Mouse (Mus musculus) liver, embryonic 16.5 days (tissue): ENCODE data around the gene Slc25a39. TPM values are rescaled to one million over a fixed set of nuclear protein-coding genes. Genes with fewer than 3 reads are reported as not detected.
A peak's percentile ranks its signal among the peaks of the same experiment; 100 is the strongest.

Source experiments
- ATAC-seq: fragments of 200-750 bp; cut with Nextera tagmentation; 2 replicates; pipeline ENCODE4 v1.8.0; 2017; ENCODE audit warnings: low read depth, mild to moderate bottlenecking, moderate number of reproducible peaks, moderate library complexity
- H3K27ac ChIP-seq: fragments of 300-500 bp; sonication (generic); 2 replicates; pipeline ENCODE4 v1.5.1; 2014; ENCODE audit warnings: mild to moderate bottlenecking, low read length
- H3K27me3 ChIP-seq: fragments of 300-500 bp; sonication (generic); 2 replicates; pipeline ENCODE4 v1.6.1; 2014; ENCODE audit warnings: low read depth, low read length, mixed read lengths; ENCODE audit not compliant: control insufficient read depth, insufficient read depth
- H3K36me3 ChIP-seq: fragments of 300-500 bp; sonication (generic); 2 replicates; pipeline ENCODE4 v1.6.1; 2014; ENCODE audit warnings: mild to moderate bottlenecking; ENCODE audit not compliant: control insufficient read depth, insufficient read depth
- H3K4me1 ChIP-seq: fragments of 300-500 bp; sonication (generic); 2 replicates; pipeline ENCODE4 v1.6.1; 2014; ENCODE audit warnings: low read depth, low read length, mixed read lengths; ENCODE audit not compliant: control insufficient read depth
- H3K4me2 ChIP-seq: fragments of 300-500 bp; sonication (generic); 2 replicates; pipeline ENCODE4 v1.6.1; 2014; ENCODE audit warnings: low read depth, low read length, mixed read lengths
- H3K4me3 ChIP-seq: fragments of 300-500 bp; sonication (generic); 2 replicates; pipeline ENCODE4 v1.5.1; 2014; ENCODE audit warnings: low read depth, mild to moderate bottlenecking, low read length
- H3K9ac ChIP-seq: fragments of 300-500 bp; sonication (generic); 2 replicates; pipeline ENCODE4 v1.6.1; 2014; ENCODE audit warnings: low read depth, low read length
- H3K9me3 ChIP-seq: fragments of 300-500 bp; sonication (generic); replicated peaks from 2 replicates; pipeline ENCODE4 v1.6.1; 2016; ENCODE audit warnings: low read length; ENCODE audit not compliant: control insufficient read depth
- WGBS: fragments of 180-500 bp; shearing (Covaris S2); extraction: QIAGEN DNeasy Blood & Tissue Kit; methylation state at CpG from one replicate; pipeline ENCODE4 v1.1.7; 2014; ENCODE audit not compliant: insufficient replicate concordance; 5-methylcytosine and 5-hydroxymethylcytosine counted together
- polyA plus RNA-seq: library from polyadenylated mRNA; unstranded; fragments of >200 nt; fragmentation: Nextera tagmentation; extraction: Ambion mirVana; gene quantifications from 2 replicates; pipeline ENCODE4 v1.2.1, GENCODE M21; 2015

Slc25a39 gene
- polyA plus RNA-seq, 1 experiment from 2014 or later = 500 TPM

GRCm38 (mm10) chr11:102438212-102439092 is 30.7 kb upstream of the Slc25a39 start:
- ATAC-seq = peak; percentile 17; the same call in 1 of the 2 replicates
- WGBS = 24% methylated on average over 77 of the region's 77 CpGs

GRCm38 (mm10) chr11:102437120-102438061 is 29.6 kb upstream of the Slc25a39 start:
- H3K4me3 ChIP-seq = peak overlapping the region; percentile 55
- no peaks in the 10 kb centered on the region for H3K9me3 ChIP-seq
- H3K36me3 ChIP-seq = peaks cover 2% of the 10 kb centered on the region; the same call in 1 of the 2 replicates
- H3K4me1 ChIP-seq = peaks cover 6% of the 10 kb centered on the region
- ATAC-seq = peak; percentile 22
- H3K27me3 ChIP-seq = peaks cover 32% of the 10 kb centered on the region
- H3K4me2 ChIP-seq = peak overlapping the region; percentile 81
- H3K9ac ChIP-seq = peak overlapping the region; percentile 35; the same call in 1 of the 2 replicates
- no peak overlapping the region for H3K27ac ChIP-seq
- WGBS = 21% methylated on average over 87 of the region's 87 CpGs

More at GRCm38 (mm10) chr11:102438212-102439092, 30.7 kb upstream of the Slc25a39 start:
- Histone ChIP-seq H3K4me2 (peak overlapping the region; percentile 81), H3K4me3 (peak overlapping the region; percentile 55), H3K9ac (peak overlapping the region; percentile 35; the same call in 1 of the 2 replicates), H3K27me3 (peaks cover 32% of the 10 kb centered on the region), H3K9me3 (no peaks in the 10 kb centered on the region), H3K36me3 (peaks cover 2% of the 10 kb centered on the region; the same call in 1 of the 2 replicates), H3K4me1 (peaks cover 6% of the 10 kb centered on the region), H3K27ac (no peak overlapping the region)

- H3K27me3 ChIP-seq = peaks cover 32% of the 10 kb centered on the region
- H3K27ac ChIP-seq = no peak overlapping the region
- no peak for ATAC-seq
- no peaks in the 10 kb centered on the region for H3K9me3 ChIP-seq
- H3K36me3 ChIP-seq = peaks cover 2% of the 10 kb centered on the region; the same call in 1 of the 2 replicates
- no peak overlapping the region for H3K4me3 ChIP-seq
- WGBS = 74% methylated on average over 10 of the region's 10 CpGs
- H3K9ac ChIP-seq = no peak overlapping the region
- H3K4me1 ChIP-seq = peaks cover 11% of the 10 kb centered on the region
- H3K4me2 ChIP-seq = no peak overlapping the region
These were observed 28.7 kb upstream of the Slc25a39 start for GRCm38 (mm10) chr11:102436471-102436790.

GRCm38 (mm10) chr11:102435754-102436470 is 28.2 kb upstream of the Slc25a39 start:
- no peak overlapping the region for H3K4me2 ChIP-seq

GRCm38 (mm10) chr11:102434816-102435705 is 27.3 kb upstream of the Slc25a39 start:
- peaks cover 32% of the 10 kb centered on the region for H3K27me3 ChIP-seq

More at GRCm38 (mm10) chr11:102435754-102436470, 28.2 kb upstream of the Slc25a39 start:
- Histone ChIP-seq H3K27me3 (peaks cover 32% of the 10 kb centered on the region), H3K4me1 (peaks cover 11% of the 10 kb centered on the region), H3K9me3 (no peaks in the 10 kb centered on the region), H3K27ac (no peak overlapping the region), H3K9ac (no peak overlapping the region), H3K4me3 (no peak overlapping the region), H3K36me3 (peaks cover 2% of the 10 kb centered on the region; the same call in 1 of the 2 replicates)
- ATAC-seq = no peak
- WGBS = 82% methylated on average over 18 of the region's 18 CpGs

GRCm38 (mm10) chr11:102434406-102434805 is 26.7 kb upstream of the Slc25a39 start:
- Histone ChIP-seq H3K27me3 (peaks cover 32% of the 10 kb centered on the region), H3K9ac (no peak overlapping the region), H3K4me3 (no peak overlapping the region), H3K4me2 (no peak overlapping the region), H3K9me3 (no peaks in the 10 kb centered on the region), H3K27ac (no peak overlapping the region), H3K4me1 (peaks cover 25% of the 10 kb centered on the region), H3K36me3 (peaks cover 2% of the 10 kb centered on the region; the same call in 1 of the 2 replicates)
- 12% methylated on average over 7 of the region's 7 CpGs for WGBS
- no peak for ATAC-seq

More at GRCm38 (mm10) chr11:102434816-102435705, 27.3 kb upstream of the Slc25a39 start:
- H3K36me3 ChIP-seq = peaks cover 2% of the 10 kb centered on the region; the same call in 1 of the 2 replicates
- no peak overlapping the region for H3K9ac ChIP-seq
- H3K4me1 ChIP-seq = peaks cover 18% of the 10 kb centered on the region
- H3K9me3 ChIP-seq = no peaks in the 10 kb centered on the region
- ATAC-seq = no peak
- H3K27ac ChIP-seq = no peak overlapping the region
- H3K4me3 ChIP-seq = no peak overlapping the region
- 73% methylated on average over 11 of the region's 11 CpGs for WGBS
- H3K4me2 ChIP-seq = no peak overlapping the region

GRCm38 (mm10) chr11:102433866-102434265 is 26.1 kb upstream of the Slc25a39 start:
- WGBS = 84% methylated on average over 7 of the region's 7 CpGs
- no peak overlapping the region for H3K9ac ChIP-seq
- no peak overlapping the region for H3K4me2 ChIP-seq
- H3K4me1 ChIP-seq = peaks cover 27% of the 10 kb centered on the region
- no peak overlapping the region for H3K27ac ChIP-seq
- H3K36me3 ChIP-seq = peaks cover 2% of the 10 kb centered on the region; the same call in 1 of the 2 replicates
- no peak overlapping the region for H3K4me3 ChIP-seq
- peaks cover 28% of the 10 kb centered on the region for H3K27me3 ChIP-seq
- ATAC-seq = no peak
- no peaks in the 10 kb centered on the region for H3K9me3 ChIP-seq
